Mouse (Mus musculus) kidney, adult 18-20 months (tissue): ENCODE results near the gene Chn1.
A peak's percentile ranks its signal among the peaks of the same experiment; 100 is the strongest.

Experiments used
- DNase-seq: peaks from one replicate; pipeline ENCODE4 v3.0.0; 2021

The Chn1 gene

DNA sequence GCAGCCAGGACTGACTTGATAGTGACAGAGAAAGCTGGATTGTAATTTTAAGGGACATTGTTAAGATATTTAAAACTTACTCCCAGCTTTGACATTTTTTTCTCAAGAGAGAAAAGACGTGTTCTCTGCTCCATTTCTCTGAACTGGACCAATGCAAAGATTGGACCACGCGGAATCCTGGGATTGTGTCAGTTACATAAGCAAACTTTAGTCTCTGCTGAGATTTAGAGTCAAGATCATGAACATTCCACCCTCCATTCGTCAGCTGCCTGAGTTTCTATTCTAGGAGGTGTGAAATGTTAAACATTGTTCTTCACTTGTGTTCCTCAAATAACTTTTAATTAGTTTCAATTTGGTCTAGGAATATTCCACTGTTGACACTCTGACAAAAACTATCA is 188.0 kb downstream of the Chn1 start:
- DNase-seq, result no peak

GRCm38 (mm10) chr2:73586392-73587108 is 188.6 kb downstream of the Chn1 start:
- DNase-seq, result no peak

GRCm38 (mm10) chr2:73585347-73585831 is 189.8 kb downstream of the Chn1 start:
- peak; percentile 59 for DNase-seq

- DNase-seq, result peak; percentile 84
Observed at GRCm38 (mm10) chr2:73584645-73585346, 190.3 kb downstream of the Chn1 start.

GRCm38 (mm10) chr2:73580720-73581119 is 194.4 kb downstream of the Chn1 start:
- DNase-seq, result no peak

DNA sequence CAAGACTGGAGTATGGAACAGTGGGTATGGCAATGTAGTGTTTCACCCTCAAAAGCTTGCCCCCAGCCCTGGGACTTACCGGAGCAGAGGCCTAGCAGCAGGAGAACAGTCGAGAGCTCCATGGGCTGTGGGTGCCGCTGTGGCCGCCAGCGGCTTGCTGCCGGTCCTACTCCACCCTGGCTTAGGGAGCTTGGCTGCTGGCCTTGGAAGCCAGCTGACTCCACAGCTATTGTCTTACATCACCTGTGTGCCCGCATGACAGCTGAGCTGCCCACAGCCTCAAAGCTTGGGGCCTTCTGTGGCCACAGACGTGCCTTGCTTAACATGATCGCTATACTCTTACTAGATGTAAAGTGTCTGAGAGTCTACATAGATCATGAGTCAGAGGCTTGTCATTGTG is 195.0 kb downstream of the Chn1 start, which contains the start of gene Chrna1:
Chrna1 (minus strand) TSS at position 173 of the 400 bp plus-strand sequence.
- no peak for DNase-seq

DNA sequence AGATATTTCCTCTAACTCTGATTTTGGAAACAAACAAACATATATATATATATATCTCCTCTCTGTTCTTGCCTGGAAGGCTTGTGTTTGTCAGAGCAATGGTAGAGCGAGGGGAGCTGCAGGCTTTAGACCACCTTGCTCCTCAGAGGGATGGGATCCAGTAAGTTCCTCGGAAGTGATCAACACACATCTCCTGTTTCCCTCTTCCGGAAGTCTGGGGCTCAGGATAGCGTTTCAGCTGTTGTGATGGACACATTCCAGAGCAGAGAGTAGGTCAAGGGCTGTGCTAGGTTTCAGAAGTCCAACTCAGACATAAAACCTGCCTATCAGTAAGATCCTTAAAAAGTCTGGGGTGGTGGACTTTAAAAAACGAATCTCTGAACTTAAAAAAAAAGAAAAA is 196.0 kb downstream of the Chn1 start:
- DNase-seq, result no peak

- DNase-seq, result no peak
Observed at GRCm38 (mm10) chr2:73574418-73574817, 200.7 kb downstream of the Chn1 start.

DNA sequence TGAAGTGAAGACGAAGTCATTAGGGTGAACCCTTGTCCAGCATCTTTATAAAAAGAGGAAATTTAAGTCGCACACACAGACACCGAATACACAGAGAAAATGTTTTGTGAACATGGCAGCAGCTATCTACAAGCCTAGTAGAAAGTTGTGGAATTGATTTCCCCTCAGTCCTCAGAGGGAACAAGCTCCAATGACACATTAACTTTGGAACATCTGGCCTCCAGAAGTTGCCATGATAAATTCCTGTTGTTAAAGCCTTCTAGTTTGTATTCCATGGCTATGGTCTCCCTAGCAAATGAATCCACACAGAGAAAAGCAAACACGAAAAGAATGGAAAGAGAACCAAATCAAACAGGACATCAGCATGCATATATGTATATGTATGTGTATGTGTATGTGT is 201.6 kb downstream of the Chn1 start:
- no peak for DNase-seq

- peak; percentile 74 for DNase-seq
Observed at GRCm38 (mm10) chr2:73572539-73573372, 202.4 kb downstream of the Chn1 start.

DNA sequence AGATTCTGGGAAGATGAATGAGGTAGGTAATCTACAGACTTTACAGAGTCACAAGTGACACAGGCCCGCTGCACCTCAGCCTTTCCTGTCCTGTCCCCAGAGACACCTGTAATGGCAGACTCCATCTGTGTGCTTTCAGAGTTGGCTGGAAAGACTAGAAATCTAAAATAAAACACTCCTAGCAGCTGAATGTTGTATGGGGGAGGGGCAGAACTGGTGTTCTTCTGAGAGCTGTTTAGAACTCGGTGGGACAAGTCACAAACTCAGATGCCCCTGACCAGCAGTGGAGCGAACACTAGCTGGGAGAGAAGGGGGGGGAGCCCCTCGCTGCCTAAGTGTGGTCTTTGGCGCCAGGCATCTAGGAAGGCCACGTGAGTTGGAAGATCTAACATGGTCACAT is 203.2 kb downstream of the Chn1 start:
- DNase-seq, result no peak

GRCm38 (mm10) chr2:73571304-73571703 is 203.8 kb downstream of the Chn1 start:
- DNase-seq, result no peak

- peak; percentile 63 for DNase-seq
Observed at GRCm38 (mm10) chr2:73566989-73567605, 208.0 kb downstream of the Chn1 start.

- peak; percentile 18 for DNase-seq
Observed at GRCm38 (mm10) chr2:73566162-73566561, 209.0 kb downstream of the Chn1 start.

GRCm38 (mm10) chr2:73563690-73564089 is 211.5 kb downstream of the Chn1 start:
- no peak for DNase-seq

GRCm38 (mm10) chr2:73562656-73563055 is 212.5 kb downstream of the Chn1 start:
- no peak for DNase-seq

- no peak for DNase-seq
Observed at GRCm38 (mm10) chr2:73561665-73562063, 213.5 kb downstream of the Chn1 start.

DNA sequence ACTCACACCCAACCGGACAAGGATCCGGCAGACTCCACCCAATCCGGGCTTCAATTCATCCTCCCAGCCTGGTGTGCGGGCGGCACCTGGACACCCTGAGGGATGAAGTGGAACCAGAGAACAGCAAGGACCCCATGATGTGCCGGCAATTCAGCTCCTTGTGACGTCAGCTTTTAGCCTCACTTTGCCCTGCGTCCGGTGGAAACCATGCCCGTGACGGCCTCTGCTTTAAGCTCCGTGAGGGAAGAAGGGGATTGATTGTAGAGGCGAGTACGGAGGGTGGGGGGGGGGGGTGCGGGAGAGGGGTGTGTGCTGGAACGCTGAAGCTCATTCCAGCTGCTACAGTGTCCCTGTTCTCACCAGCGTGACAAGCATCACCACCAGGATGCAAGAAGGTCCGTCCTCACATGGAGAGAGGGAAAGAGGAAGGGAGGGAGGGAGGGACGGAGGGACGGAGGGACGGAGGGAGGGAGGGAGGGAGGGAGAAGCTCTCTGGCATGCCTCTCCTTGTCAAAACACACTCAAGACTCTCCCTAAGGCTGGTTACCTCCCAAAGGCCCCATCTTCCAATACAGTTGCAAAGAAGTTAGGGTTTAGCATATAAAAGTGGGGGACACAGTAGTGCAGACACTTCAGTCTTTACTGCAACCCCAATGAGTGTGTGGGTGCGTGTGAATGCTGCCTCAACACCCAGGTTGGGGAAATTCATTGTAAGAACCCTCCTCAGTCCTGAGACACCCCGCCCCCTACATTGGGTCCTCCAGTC is 214.1 kb downstream of the Chn1 start:
- DNase-seq, result no peak
